Mouse (Mus musculus) liver, adult 2 months (tissue): ENCODE results near the gene Dyrk1a.

Experiments used
- CTCF ChIP-seq: fragments of 200-500 bp; IDR thresholded peaks from 2 replicates; pipeline ENCODE4 v1.5.1; 2011; ENCODE audit warnings: low read depth, low read length, control low read depth
- POLR2A ChIP-seq: fragments of 200-500 bp; IDR thresholded peaks from 2 replicates; pipeline ENCODE4 v1.6.1; 2011; ENCODE audit warnings: low read length, control low read depth; ENCODE audit not compliant: insufficient read depth; ENCODE audit errors: extremely low read depth

DNA sequence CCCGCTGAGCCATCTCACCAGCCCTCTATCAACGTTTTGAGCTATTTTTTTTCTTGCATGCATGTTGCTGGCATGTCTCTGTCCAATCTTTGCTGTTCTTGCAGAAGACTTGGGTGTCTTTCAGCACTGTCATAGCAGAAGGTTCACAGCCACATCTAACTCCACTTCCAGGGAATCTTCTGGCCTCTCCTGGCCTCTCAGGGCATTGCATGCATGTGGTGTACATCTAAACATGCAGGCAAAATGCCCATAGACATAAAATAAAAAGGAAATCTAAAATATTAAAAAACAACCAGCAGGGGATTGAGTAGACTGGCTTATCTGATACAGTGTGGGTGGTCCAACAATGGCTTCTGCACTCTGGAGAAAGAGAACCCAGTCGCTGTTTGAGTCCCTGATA is 165.7 kb downstream of the Dyrk1a start:
- TF ChIP-seq POLR2A (no peak), CTCF (no peak)
